Mouse (Mus musculus): ENCODE measurements around the gene Scyl1. TPM values are rescaled to one million over a fixed set of nuclear protein-coding genes. Genes with fewer than 3 reads are reported as not detected.

Scyl1 gene
- polyA plus RNA-seq, 1 experiment from 2014 or later, result 83.2 TPM

DNA sequence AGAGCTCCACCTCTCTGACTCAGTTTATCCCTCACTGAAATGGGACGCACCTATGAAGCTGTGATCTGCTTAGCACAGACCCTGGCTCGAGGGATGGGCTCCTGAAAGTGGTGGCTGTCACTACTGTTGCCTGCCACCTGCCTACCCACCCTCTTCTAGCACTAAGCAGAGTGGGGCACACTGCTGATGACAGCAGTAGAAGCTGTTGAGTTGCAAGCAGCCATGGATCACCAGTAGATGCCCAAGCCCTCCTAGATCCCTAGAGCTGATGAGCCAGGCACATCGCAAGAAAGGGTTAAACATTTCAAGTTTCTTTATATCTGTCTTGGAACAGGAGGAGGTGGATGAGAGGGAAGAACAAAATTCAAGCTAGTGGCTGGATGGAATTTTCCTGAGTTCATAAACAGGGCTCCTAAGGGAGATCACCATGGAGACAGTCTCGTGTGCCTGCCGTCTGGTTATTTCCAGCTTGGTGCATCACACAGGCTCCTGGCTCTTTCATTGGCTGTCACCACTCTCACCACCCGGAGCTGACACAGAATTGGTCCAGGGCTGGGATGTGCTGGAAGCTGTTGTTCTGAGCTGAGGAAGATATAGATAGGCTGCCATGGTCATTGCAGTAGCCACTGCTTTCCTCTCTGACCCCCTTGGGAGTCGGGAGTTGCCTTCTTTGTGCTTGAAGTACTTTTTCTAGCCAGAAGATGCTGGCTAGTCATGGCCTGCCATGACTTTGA, 40.7 kb upstream of the Scyl1 start:
- peaks cover 59% of the 10 kb centered on the region for H3K4me1 ChIP-seq (replicated peaks; ENCODE audit: control insufficient read depth, insufficient read depth, low read length)
- no peak overlapping the region for H3K4me2 ChIP-seq (ENCODE audit: low read depth, low read length)
- no peak overlapping the region for H3K4me3 ChIP-seq (ENCODE audit: low read length)
- H3K27ac ChIP-seq (ENCODE audit: low read length), result peak overlapping the region; percentile 76
- no peaks in the 10 kb centered on the region for H3K36me3 ChIP-seq (ENCODE audit: control insufficient read depth, insufficient read depth, low read length)
- H3K9me3 ChIP-seq (ENCODE audit: control insufficient read depth, low read length), result no peaks in the 10 kb centered on the region
- 44% methylated on average over 7 of the region's 7 CpGs for WGBS
- H3K27me3 ChIP-seq (ENCODE audit: control insufficient read depth, insufficient read depth, low read depth, low read length), result no peaks in the 10 kb centered on the region
- peak; percentile 41 for ATAC-seq (ENCODE audit: low read depth)
- H3K9ac ChIP-seq (ENCODE audit: low read length), result no peak overlapping the region

DNA sequence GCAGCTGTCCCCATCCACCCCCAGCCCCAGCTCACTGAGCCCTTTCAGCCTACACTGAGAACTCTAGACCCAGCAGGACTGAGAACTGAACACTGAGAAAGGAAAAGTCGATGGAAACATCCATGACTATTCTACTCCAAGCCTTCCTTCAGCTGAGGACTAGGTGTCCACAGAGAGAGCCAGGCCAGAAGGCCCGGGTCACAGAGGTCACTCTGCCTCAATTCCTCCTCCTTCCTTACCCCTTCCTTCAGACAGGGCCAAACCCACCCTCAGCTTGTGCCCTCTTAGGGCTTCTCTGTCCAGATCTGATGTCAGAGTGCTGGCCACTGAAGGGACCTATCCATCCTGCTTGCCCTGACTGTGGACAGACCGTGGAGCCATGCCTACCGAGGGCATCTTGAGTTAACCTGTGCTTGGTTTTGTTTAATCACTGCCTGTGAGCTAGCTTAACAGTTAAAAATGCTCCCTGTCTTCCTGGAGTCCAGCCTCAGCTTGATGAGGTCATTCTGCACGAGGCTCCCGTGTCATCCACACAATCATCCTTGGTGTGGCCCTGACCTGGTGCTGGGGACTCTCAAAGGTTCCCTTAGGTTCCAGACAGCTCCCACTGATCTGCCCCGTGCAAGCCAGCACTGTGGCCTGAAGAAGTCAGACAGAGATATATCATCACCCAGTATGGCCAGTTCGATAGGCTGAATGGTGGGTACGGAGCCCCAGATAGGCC, 39.8 kb upstream of the Scyl1 start:
- H3K9ac ChIP-seq (ENCODE audit: low read length), result peak overlapping the region; percentile 36
- WGBS, result 59% methylated on average over 9 of the region's 9 CpGs
- no peaks in the 10 kb centered on the region for H3K9me3 ChIP-seq (ENCODE audit: control insufficient read depth, low read length)
- H3K4me1 ChIP-seq (replicated peaks; ENCODE audit: control insufficient read depth, insufficient read depth, low read length), result peaks cover 68% of the 10 kb centered on the region
- peak overlapping the region; percentile 96 for H3K27ac ChIP-seq (ENCODE audit: low read length)
- peak overlapping the region; percentile 11; the same call in 1 of the 2 replicates for H3K4me2 ChIP-seq (ENCODE audit: low read depth, low read length)
- no peak overlapping the region for H3K4me3 ChIP-seq (ENCODE audit: low read length)
- H3K36me3 ChIP-seq (ENCODE audit: control insufficient read depth, insufficient read depth, low read length), result no peaks in the 10 kb centered on the region
- no peak for ATAC-seq (ENCODE audit: low read depth)
- H3K27me3 ChIP-seq (ENCODE audit: control insufficient read depth, insufficient read depth, low read depth, low read length), result no peaks in the 10 kb centered on the region

DNA sequence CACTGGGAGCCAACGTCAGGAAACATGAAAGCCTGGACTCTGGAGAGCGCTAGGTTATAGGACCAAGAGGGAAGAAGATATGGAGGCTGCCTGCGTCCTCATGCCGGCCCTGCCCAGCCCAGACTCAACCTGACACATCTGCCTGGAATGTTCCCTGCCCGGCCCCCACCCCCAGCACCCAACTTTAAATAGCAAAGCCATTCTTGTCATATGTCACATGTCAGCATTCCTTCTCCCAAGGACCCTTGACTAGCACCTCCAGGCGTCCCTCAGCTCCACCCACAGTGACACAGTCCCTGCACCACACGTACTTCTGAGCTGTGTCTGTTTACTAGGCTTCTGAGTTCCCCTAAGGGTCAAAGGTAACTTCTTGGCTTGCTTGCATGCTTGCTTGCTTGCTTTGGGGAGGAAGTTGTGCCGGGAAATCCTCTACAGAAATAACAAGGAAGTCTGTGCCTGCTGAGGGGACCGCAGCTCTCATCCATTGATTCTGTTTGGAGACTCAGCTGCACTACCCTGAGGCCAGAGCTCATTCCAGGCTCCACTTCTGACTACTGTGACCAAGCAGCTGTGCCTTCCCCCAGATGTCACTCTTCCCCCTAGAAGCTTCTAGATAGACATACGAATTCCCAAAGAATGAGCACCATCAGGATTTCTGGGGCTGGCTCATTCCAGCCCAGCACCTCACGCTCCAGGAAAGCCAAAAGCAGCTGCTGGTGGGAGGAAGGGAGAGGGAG, 39.1 kb upstream of the Scyl1 start:
- peak; percentile 76 for ATAC-seq (ENCODE audit: low read depth)
- H3K27ac ChIP-seq (ENCODE audit: low read length), result peak overlapping the region; percentile 96
- 15% methylated on average over 11 of the region's 11 CpGs for WGBS
- no peaks in the 10 kb centered on the region for H3K36me3 ChIP-seq (ENCODE audit: control insufficient read depth, insufficient read depth, low read length)
- H3K4me2 ChIP-seq (ENCODE audit: low read depth, low read length), result peak overlapping the region; percentile 31
- peak overlapping the region; percentile 36 for H3K9ac ChIP-seq (ENCODE audit: low read length)
- H3K27me3 ChIP-seq (ENCODE audit: control insufficient read depth, insufficient read depth, low read depth, low read length), result no peaks in the 10 kb centered on the region
- H3K4me3 ChIP-seq (ENCODE audit: low read length), result no peak overlapping the region
- H3K4me1 ChIP-seq (replicated peaks; ENCODE audit: control insufficient read depth, insufficient read depth, low read length), result peaks cover 73% of the 10 kb centered on the region
- H3K9me3 ChIP-seq (ENCODE audit: control insufficient read depth, low read length), result no peaks in the 10 kb centered on the region

GRCm38 (mm10) chr19:5809712-5810089, 38.5 kb upstream of the Scyl1 start:
- no peaks in the 10 kb centered on the region for H3K27me3 ChIP-seq (ENCODE audit: control insufficient read depth, insufficient read depth, low read depth, low read length)
- H3K9me3 ChIP-seq (ENCODE audit: control insufficient read depth, low read length), result no peaks in the 10 kb centered on the region
- peak overlapping the region; percentile 96 for H3K27ac ChIP-seq (ENCODE audit: low read length)
- peak overlapping the region; percentile 31 for H3K4me2 ChIP-seq (ENCODE audit: low read depth, low read length)
- peak; percentile 23; the same call in 1 of the 2 replicates for ATAC-seq (ENCODE audit: low read depth)
- no peaks in the 10 kb centered on the region for H3K36me3 ChIP-seq (ENCODE audit: control insufficient read depth, insufficient read depth, low read length)
- 43% methylated on average over 7 of the region's 7 CpGs for WGBS
- H3K4me3 ChIP-seq (ENCODE audit: low read length), result no peak overlapping the region
- peaks cover 73% of the 10 kb centered on the region for H3K4me1 ChIP-seq (replicated peaks; ENCODE audit: control insufficient read depth, insufficient read depth, low read length)
- peak overlapping the region; percentile 36 for H3K9ac ChIP-seq (ENCODE audit: low read length)

DNA sequence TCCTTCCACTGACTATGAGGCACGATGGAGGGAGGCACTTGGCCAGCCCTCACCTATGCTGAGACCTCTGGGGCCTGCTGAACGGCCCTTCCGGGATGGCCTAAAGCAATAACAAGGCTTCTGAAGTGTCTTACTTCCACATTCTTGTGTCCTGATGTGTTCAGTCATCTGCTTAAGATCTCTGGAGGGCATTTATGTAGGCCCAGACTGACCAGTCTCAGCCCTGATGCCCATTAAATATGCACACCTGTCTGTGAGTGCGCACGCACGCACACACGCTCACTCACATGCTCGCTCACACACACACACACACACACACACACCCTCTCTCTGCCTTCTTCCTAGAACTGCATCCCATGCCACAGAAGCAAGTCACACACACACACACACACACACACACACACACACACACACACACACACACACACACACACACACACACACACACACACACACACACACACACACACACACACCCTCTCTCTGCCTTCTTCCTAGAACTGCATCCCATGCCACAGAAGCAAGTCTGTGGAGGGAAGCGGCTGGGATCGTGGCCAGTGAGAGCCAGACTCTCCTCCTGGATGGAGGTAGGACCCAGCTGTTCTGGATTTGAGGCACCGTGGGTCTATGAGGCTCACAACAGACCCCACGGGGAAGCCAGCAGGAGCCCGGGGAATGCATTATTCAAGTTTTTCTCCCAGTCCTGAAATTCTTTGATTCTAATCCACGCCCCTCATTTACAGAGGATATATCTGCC, 37.9 kb upstream of the Scyl1 start:
- peak overlapping the region; percentile 31; the same call in 1 of the 2 replicates for H3K4me2 ChIP-seq (ENCODE audit: low read depth, low read length)
- no peak for ATAC-seq (ENCODE audit: low read depth)
- H3K9me3 ChIP-seq (ENCODE audit: control insufficient read depth, low read length), result no peaks in the 10 kb centered on the region
- peak overlapping the region; percentile 36 for H3K9ac ChIP-seq (ENCODE audit: low read length)
- H3K4me3 ChIP-seq (ENCODE audit: low read length), result no peak overlapping the region
- H3K4me1 ChIP-seq (replicated peaks; ENCODE audit: control insufficient read depth, insufficient read depth, low read length), result peaks cover 79% of the 10 kb centered on the region
- H3K27me3 ChIP-seq (ENCODE audit: control insufficient read depth, insufficient read depth, low read depth, low read length), result no peaks in the 10 kb centered on the region
- H3K27ac ChIP-seq (ENCODE audit: low read length), result peak overlapping the region; percentile 96
- no peaks in the 10 kb centered on the region for H3K36me3 ChIP-seq (ENCODE audit: control insufficient read depth, insufficient read depth, low read length)
- 49% methylated on average over 14 of the region's 14 CpGs for WGBS

- Histone ChIP-seq H3K4me2 (ENCODE audit: low read depth, low read length) (no peak overlapping the region), H3K9ac (ENCODE audit: low read length) (no peak overlapping the region), H3K4me3 (ENCODE audit: low read length) (no peak overlapping the region), H3K9me3 (ENCODE audit: control insufficient read depth, low read length) (no peaks in the 10 kb centered on the region), H3K27ac (ENCODE audit: low read length) (peak overlapping the region; percentile 93), H3K36me3 (ENCODE audit: control insufficient read depth, insufficient read depth, low read length) (no peaks in the 10 kb centered on the region), H3K4me1 (replicated peaks; ENCODE audit: control insufficient read depth, insufficient read depth, low read length) (peaks cover 84% of the 10 kb centered on the region), H3K27me3 (ENCODE audit: control insufficient read depth, insufficient read depth, low read depth, low read length) (no peaks in the 10 kb centered on the region)
- WGBS, result 83% methylated on average over 3 of the region's 3 CpGs
- no peak for ATAC-seq (ENCODE audit: low read depth)
Measured at GRCm38 (mm10) chr19:5807740-5808139, 36.5 kb upstream of the Scyl1 start.

DNA sequence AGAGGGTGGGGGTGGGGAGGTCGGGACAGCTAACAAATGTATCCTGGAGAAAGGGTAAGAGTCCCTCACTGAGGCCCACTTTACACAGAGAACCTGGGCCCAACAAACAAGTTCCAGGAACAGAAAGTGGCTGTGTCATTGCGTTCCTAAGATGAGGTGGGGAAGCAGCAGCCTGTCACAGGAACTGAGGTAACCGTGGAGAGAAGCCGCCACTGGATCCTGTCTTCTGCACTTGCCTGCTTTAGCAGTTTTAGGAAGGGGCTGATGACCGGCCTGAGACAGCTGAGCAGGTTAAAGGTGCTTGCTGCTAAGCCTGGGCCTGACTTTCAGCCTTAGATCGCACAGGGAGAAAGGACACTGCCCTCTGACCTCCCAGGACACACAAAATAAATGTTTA, 35.6 kb upstream of the Scyl1 start:
- H3K36me3 ChIP-seq (ENCODE audit: control insufficient read depth, insufficient read depth, low read length), result no peaks in the 10 kb centered on the region
- H3K4me3 ChIP-seq (ENCODE audit: low read length), result no peak overlapping the region
- no peak for ATAC-seq (ENCODE audit: low read depth)
- peaks cover 75% of the 10 kb centered on the region for H3K4me1 ChIP-seq (replicated peaks; ENCODE audit: control insufficient read depth, insufficient read depth, low read length)
- peak overlapping the region; percentile 24 for H3K4me2 ChIP-seq (ENCODE audit: low read depth, low read length)
- peak overlapping the region; percentile 54 for H3K9ac ChIP-seq (ENCODE audit: low read length)
- H3K9me3 ChIP-seq (ENCODE audit: control insufficient read depth, low read length), result no peaks in the 10 kb centered on the region
- no peaks in the 10 kb centered on the region for H3K27me3 ChIP-seq (ENCODE audit: control insufficient read depth, insufficient read depth, low read depth, low read length)
- WGBS, result 34% methylated on average over 6 of the region's 6 CpGs
- peak overlapping the region; percentile 93 for H3K27ac ChIP-seq (ENCODE audit: low read length)

- Histone ChIP-seq H3K4me2 (ENCODE audit: low read depth, low read length) (peak overlapping the region; percentile 24), H3K9me3 (ENCODE audit: control insufficient read depth, low read length) (no peaks in the 10 kb centered on the region), H3K36me3 (ENCODE audit: control insufficient read depth, insufficient read depth, low read length) (no peaks in the 10 kb centered on the region), H3K27me3 (ENCODE audit: control insufficient read depth, insufficient read depth, low read depth, low read length) (no peaks in the 10 kb centered on the region), H3K4me3 (ENCODE audit: low read length) (peak overlapping the region; percentile 1; the same call in 1 of the 2 replicates), H3K9ac (ENCODE audit: low read length) (peak overlapping the region; percentile 54), H3K27ac (ENCODE audit: low read length) (peak overlapping the region; percentile 93), H3K4me1 (replicated peaks; ENCODE audit: control insufficient read depth, insufficient read depth, low read length) (peaks cover 69% of the 10 kb centered on the region)
- ATAC-seq (ENCODE audit: low read depth), result peak; percentile 1; the same call in 1 of the 2 replicates
- 7% methylated on average over 8 of the region's 8 CpGs for WGBS
Measured at GRCm38 (mm10) chr19:5806051-5806808, 35.0 kb upstream of the Scyl1 start.
